Mouse (Mus musculus): ENCODE measurements around the gene Ctrb1. TPM values are rescaled to one million over a fixed set of nuclear protein-coding genes. Genes with fewer than 3 reads are reported as not detected.
A peak's percentile ranks its signal among the peaks of the same experiment; 100 is the strongest.

Ctrb1 gene
- polyA plus RNA-seq, 1 experiment: 0.17 TPM

GRCm38 (mm10) chr8:111712135-111712534, 21.3 kb upstream of the Ctrb1 start:
- TF ChIP-seq POLR2A (IDR thresholded peaks at IDR 0.05; ENCODE audit: low read depth, low read length) (no peak), CTCF (conservative IDR thresholded peaks at IDR 0.05; ENCODE audit: insufficient read depth, insufficient read length, low read depth, low read length) (no peak)
- peaks cover 26% of the 10 kb centered on the region for H3K4me1 ChIP-seq (ENCODE audit: control insufficient read depth, insufficient read depth, low read length)
- peaks cover 10% of the 10 kb centered on the region; the same call in 1 of the 2 replicates for H3K36me3 ChIP-seq (ENCODE audit: control insufficient read depth, insufficient read depth, low read length)
- no peak overlapping the region for H3K4me3 ChIP-seq (ENCODE audit: insufficient read depth, low read depth, low read length)
- no peak overlapping the region for H3K27ac ChIP-seq (ENCODE audit: insufficient read depth, low read depth, low read length)
- H3K27me3 ChIP-seq (replicated peaks; ENCODE audit: control insufficient read depth, insufficient read depth, low read length): no peaks in the 10 kb centered on the region
- peak; percentile 15 for DNase-seq
- 47% methylated on average over 9 of the region's 9 CpGs for WGBS

GRCm38 (mm10) chr8:111710777-111711485, 20.1 kb upstream of the Ctrb1 start:
- Histone ChIP-seq H3K4me3 (ENCODE audit: insufficient read depth, low read depth, low read length) (no peak overlapping the region), H3K27me3 (replicated peaks; ENCODE audit: control insufficient read depth, insufficient read depth, low read length) (no peaks in the 10 kb centered on the region), H3K36me3 (ENCODE audit: control insufficient read depth, insufficient read depth, low read length) (peaks cover 10% of the 10 kb centered on the region; the same call in 1 of the 2 replicates), H3K27ac (ENCODE audit: insufficient read depth, low read depth, low read length) (peak overlapping the region; percentile 2; the same call in 1 of the 2 replicates), H3K4me1 (ENCODE audit: control insufficient read depth, insufficient read depth, low read length) (peaks cover 21% of the 10 kb centered on the region)
- WGBS: 53% methylated on average over 20 of the region's 20 CpGs
- TF ChIP-seq CTCF (conservative IDR thresholded peaks at IDR 0.05; ENCODE audit: insufficient read depth, insufficient read length, low read depth, low read length): no peak
- no peak for DNase-seq

GRCm38 (mm10) chr8:111709223-111709622, 18.4 kb upstream of the Ctrb1 start:
- Histone ChIP-seq H3K4me3 (ENCODE audit: insufficient read depth, low read depth, low read length) (no peak overlapping the region), H3K27ac (ENCODE audit: insufficient read depth, low read depth, low read length) (peak overlapping the region; percentile 92), H3K36me3 (ENCODE audit: control insufficient read depth, insufficient read depth, low read length) (peaks cover 5% of the 10 kb centered on the region; the same call in 1 of the 2 replicates), H3K4me1 (ENCODE audit: control insufficient read depth, insufficient read depth, low read length) (peaks cover 21% of the 10 kb centered on the region), H3K27me3 (replicated peaks; ENCODE audit: control insufficient read depth, insufficient read depth, low read length) (no peaks in the 10 kb centered on the region)
- peak; percentile 93 for DNase-seq
- 24% methylated on average over 1 of the region's 1 CpGs for WGBS
- TF ChIP-seq CTCF (conservative IDR thresholded peaks at IDR 0.05; ENCODE audit: insufficient read depth, insufficient read length, low read depth, low read length) (no peak), POLR2A (IDR thresholded peaks at IDR 0.05; ENCODE audit: low read depth, low read length) (peak; percentile 51)

- H3K27me3 ChIP-seq (replicated peaks; ENCODE audit: control insufficient read depth, insufficient read depth, low read length): no peaks in the 10 kb centered on the region
- H3K27ac ChIP-seq (ENCODE audit: insufficient read depth, low read depth, low read length): peak overlapping the region; percentile 92
- peak; percentile 96 for DNase-seq
- H3K4me3 ChIP-seq (ENCODE audit: insufficient read depth, low read depth, low read length): no peak overlapping the region
- peaks cover 21% of the 10 kb centered on the region for H3K4me1 ChIP-seq (ENCODE audit: control insufficient read depth, insufficient read depth, low read length)
- H3K36me3 ChIP-seq (ENCODE audit: control insufficient read depth, insufficient read depth, low read length): peaks cover 5% of the 10 kb centered on the region; the same call in 1 of the 2 replicates
- no peak for TF ChIP-seq CTCF (conservative IDR thresholded peaks at IDR 0.05; ENCODE audit: insufficient read depth, insufficient read length, low read depth, low read length)
- no peak for TF ChIP-seq POLR2A (IDR thresholded peaks at IDR 0.05; ENCODE audit: low read depth, low read length)
- 35% methylated on average over 6 of the region's 6 CpGs for WGBS
Measured at GRCm38 (mm10) chr8:111708265-111708664, 17.5 kb upstream of the Ctrb1 start.

GRCm38 (mm10) chr8:111705699-111706098, 14.9 kb upstream of the Ctrb1 start:
- TF ChIP-seq CTCF (conservative IDR thresholded peaks at IDR 0.05; ENCODE audit: insufficient read depth, insufficient read length, low read depth, low read length) (no peak), POLR2A (IDR thresholded peaks at IDR 0.05; ENCODE audit: low read depth, low read length) (no peak)
- H3K36me3 ChIP-seq (ENCODE audit: control insufficient read depth, insufficient read depth, low read length): peaks cover 2% of the 10 kb centered on the region; the same call in 1 of the 2 replicates
- WGBS: 54% methylated on average over 5 of the region's 5 CpGs
- DNase-seq: no peak
- peaks cover 21% of the 10 kb centered on the region for H3K4me1 ChIP-seq (ENCODE audit: control insufficient read depth, insufficient read depth, low read length)
- H3K27me3 ChIP-seq (replicated peaks; ENCODE audit: control insufficient read depth, insufficient read depth, low read length): no peaks in the 10 kb centered on the region
- H3K27ac ChIP-seq (ENCODE audit: insufficient read depth, low read depth, low read length): no peak overlapping the region
- H3K4me3 ChIP-seq (ENCODE audit: insufficient read depth, low read depth, low read length): no peak overlapping the region

GRCm38 (mm10) chr8:111705222-111705621, 14.4 kb upstream of the Ctrb1 start:
- DNase-seq: peak; percentile 7
- 70% methylated on average over 3 of the region's 3 CpGs for WGBS
- H3K27ac ChIP-seq (ENCODE audit: insufficient read depth, low read depth, low read length): no peak overlapping the region
- H3K27me3 ChIP-seq (replicated peaks; ENCODE audit: control insufficient read depth, insufficient read depth, low read length): no peaks in the 10 kb centered on the region
- no peak overlapping the region for H3K4me3 ChIP-seq (ENCODE audit: insufficient read depth, low read depth, low read length)
- H3K36me3 ChIP-seq (ENCODE audit: control insufficient read depth, insufficient read depth, low read length): no peaks in the 10 kb centered on the region; the same call in 1 of the 2 replicates
- TF ChIP-seq POLR2A (IDR thresholded peaks at IDR 0.05; ENCODE audit: low read depth, low read length): no peak
- TF ChIP-seq CTCF (conservative IDR thresholded peaks at IDR 0.05; ENCODE audit: insufficient read depth, insufficient read length, low read depth, low read length): no peak
- peaks cover 21% of the 10 kb centered on the region for H3K4me1 ChIP-seq (ENCODE audit: control insufficient read depth, insufficient read depth, low read length)

GRCm38 (mm10) chr8:111704585-111704984, 13.8 kb upstream of the Ctrb1 start:
- no peak overlapping the region for H3K4me3 ChIP-seq (ENCODE audit: insufficient read depth, low read depth, low read length)
- DNase-seq: no peak
- no peaks in the 10 kb centered on the region for H3K36me3 ChIP-seq (ENCODE audit: control insufficient read depth, insufficient read depth, low read length)
- peaks cover 14% of the 10 kb centered on the region for H3K4me1 ChIP-seq (ENCODE audit: control insufficient read depth, insufficient read depth, low read length)
- H3K27ac ChIP-seq (ENCODE audit: insufficient read depth, low read depth, low read length): no peak overlapping the region
- TF ChIP-seq CTCF (conservative IDR thresholded peaks at IDR 0.05; ENCODE audit: insufficient read depth, insufficient read length, low read depth, low read length): no peak
- no peak for TF ChIP-seq POLR2A (IDR thresholded peaks at IDR 0.05; ENCODE audit: low read depth, low read length)
- WGBS: 91% methylated on average over 12 of the region's 12 CpGs
- H3K27me3 ChIP-seq (replicated peaks; ENCODE audit: control insufficient read depth, insufficient read depth, low read length): no peaks in the 10 kb centered on the region

Data from kidney, adult 2 months (tissue).